In genomic region chr10:128094340-128094968, GRCm38 (mm10) we compare ENCODE assay signal across 8 mouse cellular contexts. TPM values are rescaled to one million over a fixed set of nuclear protein-coding genes. Genes with fewer than 3 reads are reported as not detected.
A peak's percentile ranks its signal among the peaks of the same experiment; 100 is the strongest.
DNase-seq lines count a peak whose midpoint lies in the region; ATAC-seq and TF ChIP-seq lines count a peak whose summit lies in the region.

No protein-coding gene starts in this region.

- H3K27me3 ChIP-seq in embryonic facial prominence, embryonic 15.5 days: no peaks in the 10 kb centered on the region
- H3K27me3 ChIP-seq in heart, embryonic 12.5 days (replicated peaks): no peaks in the 10 kb centered on the region
- no peaks in the 10 kb centered on the region for H3K27me3 ChIP-seq in kidney, embryonic 16.5 days (ENCODE audit: insufficient read depth, low read length)
- H3K27me3 ChIP-seq in neural tube, embryonic 13.5 days: no peaks in the 10 kb centered on the region
- H3K27me3 ChIP-seq in thymus, adult 2 months (ENCODE audit: control insufficient read depth, insufficient read depth, low read length): no peaks in the 10 kb centered on the region

- WGBS in embryonic facial prominence, embryonic 15.5 days: 9% methylated on average over 19 of the region's 19 CpGs
- 12% methylated on average over 19 of the region's 19 CpGs for WGBS in heart, embryonic 12.5 days
- WGBS in kidney, embryonic 16.5 days: 12% methylated on average over 19 of the region's 19 CpGs
- WGBS in neural tube, embryonic 13.5 days: 12% methylated on average over 19 of the region's 19 CpGs
- 7% methylated on average over 19 of the region's 19 CpGs for WGBS in thymus, adult 2 months

- peak; percentile 95 for DNase-seq in adrenal gland, postnatal 36 days
- DNase-seq in lung, adult 18-20 months: peak; percentile 95 to 96
- DNase-seq in thymus, adult 2 months: peak; percentile 94

- peaks cover 6% of the 10 kb centered on the region for H3K36me3 ChIP-seq in embryonic facial prominence, embryonic 15.5 days
- peaks cover 6% of the 10 kb centered on the region for H3K36me3 ChIP-seq in heart, embryonic 12.5 days
- H3K36me3 ChIP-seq in kidney, embryonic 16.5 days (ENCODE audit: insufficient read depth, low read length): peaks cover 7% of the 10 kb centered on the region
- peaks cover 13% of the 10 kb centered on the region for H3K36me3 ChIP-seq in neural tube, embryonic 13.5 days
- H3K36me3 ChIP-seq in thymus, adult 2 months (ENCODE audit: control insufficient read depth, insufficient read depth, low read length): peaks cover 9% of the 10 kb centered on the region

- peaks cover 57% of the 10 kb centered on the region for H3K4me1 ChIP-seq in embryonic facial prominence, embryonic 15.5 days
- H3K4me1 ChIP-seq in heart, embryonic 12.5 days (replicated peaks): peaks cover 62% of the 10 kb centered on the region
- peaks cover 54% of the 10 kb centered on the region for H3K4me1 ChIP-seq in kidney, embryonic 16.5 days (ENCODE audit: insufficient read depth, low read length)
- H3K4me1 ChIP-seq in neural tube, embryonic 13.5 days (replicated peaks): peaks cover 64% of the 10 kb centered on the region
- H3K4me1 ChIP-seq in thymus, adult 2 months (replicated peaks; ENCODE audit: control insufficient read depth, insufficient read depth, low read length): peaks cover 22% of the 10 kb centered on the region

- H3K4me2 ChIP-seq in embryonic facial prominence, embryonic 15.5 days (replicated peaks): peak overlapping the region; percentile 90
- H3K4me2 ChIP-seq in heart, embryonic 12.5 days: peak overlapping the region; percentile 97
- peak overlapping the region; percentile 86 for H3K4me2 ChIP-seq in kidney, embryonic 16.5 days (replicated peaks; ENCODE audit: low read depth, low read length)
- H3K4me2 ChIP-seq in neural tube, embryonic 13.5 days: peak overlapping the region; percentile 92

- H3K27ac ChIP-seq in embryonic facial prominence, embryonic 15.5 days (replicated peaks): peak overlapping the region; percentile 94
- peak overlapping the region; percentile 98 for H3K27ac ChIP-seq in heart, embryonic 12.5 days (ENCODE audit: poor library complexity, severe bottlenecking)
- H3K27ac ChIP-seq in kidney, embryonic 16.5 days (ENCODE audit: low read length): peak overlapping the region; percentile 99
- H3K27ac ChIP-seq in neural tube, embryonic 13.5 days (replicated peaks): peak overlapping the region; percentile 93; the same call in 1 of the 2 replicates
- H3K27ac ChIP-seq in thymus, adult 2 months (ENCODE audit: control insufficient read depth, insufficient read depth, low read length): peak overlapping the region; percentile 94

- no peak for TF ChIP-seq CTCF in thymus, adult 2 months (IDR thresholded peaks at IDR 0.05; ENCODE audit: borderline replicate concordance, control insufficient read depth, extremely low read depth, insufficient read depth, low read length, poor library complexity)

- no peak overlapping the region for H3K9ac ChIP-seq in embryonic facial prominence, embryonic 15.5 days
- peak overlapping the region; percentile 90; the same call in 1 of the 2 replicates for H3K9ac ChIP-seq in heart, embryonic 12.5 days
- H3K9ac ChIP-seq in kidney, embryonic 16.5 days (replicated peaks; ENCODE audit: low read length): peak overlapping the region; percentile 52
- peak overlapping the region; percentile 49 for H3K9ac ChIP-seq in neural tube, embryonic 13.5 days

- peak; percentile 44; the same call in 1 of the 2 replicates for TF ChIP-seq POLR2A in thymus, adult 2 months (IDR thresholded peaks at IDR 0.05; ENCODE audit: control insufficient read depth, extremely low read depth, insufficient read depth, low read length, poor library complexity)

- H3K4me3 ChIP-seq in embryonic facial prominence, embryonic 15.5 days (replicated peaks): peak overlapping the region; percentile 89
- H3K4me3 ChIP-seq in heart, embryonic 12.5 days: peak overlapping the region; percentile 73
- peak overlapping the region; percentile 79 for H3K4me3 ChIP-seq in kidney, embryonic 16.5 days (ENCODE audit: low read length)
- H3K4me3 ChIP-seq in neural tube, embryonic 13.5 days: peak overlapping the region; percentile 74
- H3K4me3 ChIP-seq in thymus, adult 2 months (ENCODE audit: control insufficient read depth, insufficient read depth, low read length): peak overlapping the region; percentile 30

- H3K9me3 ChIP-seq in embryonic facial prominence, embryonic 15.5 days (replicated peaks): no peaks in the 10 kb centered on the region
- no peaks in the 10 kb centered on the region for H3K9me3 ChIP-seq in heart, embryonic 12.5 days (replicated peaks)
- H3K9me3 ChIP-seq in kidney, embryonic 16.5 days (ENCODE audit: low read length): no peaks in the 10 kb centered on the region
- no peaks in the 10 kb centered on the region for H3K9me3 ChIP-seq in neural tube, embryonic 13.5 days

- ATAC-seq in CD4-positive, CD25-positive, alpha-beta regulatory T cell, adult 4 months: peak; percentile 68
- peak; percentile 59; the same call in 1 of the 2 replicates for ATAC-seq in embryonic facial prominence, embryonic 15.5 days (ENCODE audit: insufficient number of reproducible peaks, low FRiP score, low TSS enrichment, low read depth)
- ATAC-seq in heart, embryonic 12.5 days (ENCODE audit: insufficient number of reproducible peaks, low FRiP score): peak; percentile 81
- ATAC-seq in kidney, embryonic 16.5 days (ENCODE audit: low FRiP score, low TSS enrichment): peak; percentile 71
- 0 out of 2 replicates have a peak, but pooled peaks have one; percentile 21 for ATAC-seq in neural tube, embryonic 13.5 days (ENCODE audit: low read depth)

RNA-seq across cellular contexts. Expression of gene Baz2a, which starts 3.1 kb away (rescaled TPM):
- 10 to 100 TPM; 50.9 to 75.4 TPM for polyA plus RNA-seq in CD4-positive, CD25-positive, alpha-beta regulatory T cell, adult 4 months (2017; shearing (Covaris generic))
- 10 to 100 TPM; 43.6 to 50.3 TPM for total RNA-seq in adrenal gland, postnatal 36 days (2021)
- polyA plus RNA-seq in embryonic facial prominence, embryonic 15.5 days (2015; fragmentation: Nextera tagmentation; extraction: Ambion mirVana): 11.0 and 12.2 TPM in 2 replicates
- 11.3 and 12.2 TPM in 2 replicates for polyA plus RNA-seq in heart, embryonic 12.5 days (2016; fragmentation: Nextera tagmentation; extraction: Ambion mirVana)
- 10.9 and 14.3 TPM in 2 replicates for polyA plus RNA-seq in kidney, embryonic 16.5 days (2015; fragmentation: Nextera tagmentation; extraction: Ambion mirVana)
- polyA plus RNA-seq in neural tube, embryonic 13.5 days (2015; fragmentation: Nextera tagmentation; extraction: Ambion mirVana): 10.9 and 12.2 TPM in 2 replicates
- 126 and 131 TPM in 2 replicates for polyA plus RNA-seq in thymus, adult 2 months (2012; rRNA removed)

RNA-seq across cellular contexts. Expression of gene Atp5b, which starts 11.4 kb away (rescaled TPM):
- polyA plus RNA-seq in CD4-positive, CD25-positive, alpha-beta regulatory T cell, adult 4 months (2017; shearing (Covaris generic)): 100 to 1,000 TPM; 455 to 512 TPM
- total RNA-seq in adrenal gland, postnatal 36 days (2021): 1,000 to 10,000 TPM; 2,942 to 3,172 TPM
- 1,910 and 2,016 TPM in 2 replicates for polyA plus RNA-seq in embryonic facial prominence, embryonic 15.5 days (2015; fragmentation: Nextera tagmentation; extraction: Ambion mirVana)
- 4,835 and 4,880 TPM in 2 replicates for polyA plus RNA-seq in heart, embryonic 12.5 days (2016; fragmentation: Nextera tagmentation; extraction: Ambion mirVana)
- 3,411 and 3,412 TPM in 2 replicates for polyA plus RNA-seq in kidney, embryonic 16.5 days (2015; fragmentation: Nextera tagmentation; extraction: Ambion mirVana)
- polyA plus RNA-seq in neural tube, embryonic 13.5 days (2015; fragmentation: Nextera tagmentation; extraction: Ambion mirVana): 2,119 and 2,171 TPM in 2 replicates
- 3,947 and 4,074 TPM in 2 replicates for polyA plus RNA-seq in thymus, adult 2 months (2012; rRNA removed)

RNA-seq across cellular contexts. Expression of gene Ptges3, which starts 35.7 kb away (rescaled TPM):
- 100 to 1,000 TPM; 234 to 353 TPM for polyA plus RNA-seq in CD4-positive, CD25-positive, alpha-beta regulatory T cell, adult 4 months (2017; shearing (Covaris generic))
- total RNA-seq in adrenal gland, postnatal 36 days (2021): 100 to 1,000 TPM; 182 to 237 TPM
- 453 and 461 TPM in 2 replicates for polyA plus RNA-seq in embryonic facial prominence, embryonic 15.5 days (2015; fragmentation: Nextera tagmentation; extraction: Ambion mirVana)
- polyA plus RNA-seq in heart, embryonic 12.5 days (2016; fragmentation: Nextera tagmentation; extraction: Ambion mirVana): 363 and 375 TPM in 2 replicates
- polyA plus RNA-seq in kidney, embryonic 16.5 days (2015; fragmentation: Nextera tagmentation; extraction: Ambion mirVana): 409 and 441 TPM in 2 replicates
- 448 and 456 TPM in 2 replicates for polyA plus RNA-seq in neural tube, embryonic 13.5 days (2015; fragmentation: Nextera tagmentation; extraction: Ambion mirVana)
- 55.7 and 99.1 TPM in 2 replicates for polyA plus RNA-seq in thymus, adult 2 months (2012; rRNA removed)

RNA-seq across cellular contexts. Expression of gene Naca, which starts 59.1 kb away (rescaled TPM):
- 100 to 1,000 TPM; 957 to 1,000 TPM for polyA plus RNA-seq in CD4-positive, CD25-positive, alpha-beta regulatory T cell, adult 4 months (2017; shearing (Covaris generic))
- 100 to 1,000 TPM; 638 to 655 TPM for total RNA-seq in adrenal gland, postnatal 36 days (2021)
- 690 and 754 TPM in 2 replicates for polyA plus RNA-seq in embryonic facial prominence, embryonic 15.5 days (2015; fragmentation: Nextera tagmentation; extraction: Ambion mirVana)
- 573 and 577 TPM in 2 replicates for polyA plus RNA-seq in heart, embryonic 12.5 days (2016; fragmentation: Nextera tagmentation; extraction: Ambion mirVana)
- 667 and 704 TPM in 2 replicates for polyA plus RNA-seq in kidney, embryonic 16.5 days (2015; fragmentation: Nextera tagmentation; extraction: Ambion mirVana)
- 612 and 618 TPM in 2 replicates for polyA plus RNA-seq in neural tube, embryonic 13.5 days (2015; fragmentation: Nextera tagmentation; extraction: Ambion mirVana)
- polyA plus RNA-seq in thymus, adult 2 months (2012; rRNA removed): 204 and 209 TPM in 2 replicates

Comparison
In these comparisons a context has a peak if more than half of its experiments do, and no peak if none do; other contexts are left out.
1. Peak in every context shown above with its lines: DNase-seq, ATAC-seq, H3K4me3 ChIP-seq and H3K27ac ChIP-seq.
2. ATAC-seq: peak in every context shown above with its lines; median percentile 81 in heart, embryonic 12.5 days; 71 in kidney, embryonic 16.5 days; 68 in CD4-positive, CD25-positive, alpha-beta regulatory T cell, adult 4 months; 59 in embryonic facial prominence, embryonic 15.5 days; 21 in neural tube, embryonic 13.5 days.
3. H3K4me3 ChIP-seq: peak in every context shown above with its lines; median percentile 89 in embryonic facial prominence, embryonic 15.5 days; 79 in kidney, embryonic 16.5 days; 74 in neural tube, embryonic 13.5 days; 73 in heart, embryonic 12.5 days; 30 in thymus, adult 2 months.